Mouse (Mus musculus) liver, adult 2 months (tissue): Measurements from ENCODE around the gene Ankrd39. TPM values are rescaled to one million over a fixed set of nuclear protein-coding genes. Genes with fewer than 3 reads are reported as not detected.

ENCODE experiments used
- DNase-seq: peaks from one replicate; pipeline ENCODE4 v3.0.0-alpha.2; 2011; ENCODE audit warnings: low read depth, low spot score; ENCODE audit errors: extremely low read depth
- H3K27ac ChIP-seq: fragments of 200-500 bp; replicated peaks from 2 replicates; pipeline ENCODE4 v1.5.1; 2012; ENCODE audit warnings: low read depth, mild to moderate bottlenecking, control low read depth, inconsistent platforms, low read length; ENCODE audit not compliant: insufficient read depth
- H3K27me3 ChIP-seq: fragments of 200-500 bp; 2 replicates; pipeline ENCODE4 v1.6.1; 2012; ENCODE audit warnings: mild to moderate bottlenecking, moderate library complexity, low read length, inconsistent platforms; ENCODE audit not compliant: control insufficient read depth, insufficient read depth
- H3K36me3 ChIP-seq: fragments of 200-500 bp; 2 replicates; pipeline ENCODE4 v1.6.1; 2012; ENCODE audit warnings: low read length, inconsistent platforms; ENCODE audit not compliant: control insufficient read depth, insufficient read depth
- H3K4me1 ChIP-seq: fragments of 200-500 bp; 2 replicates; pipeline ENCODE4 v1.6.1; 2011; ENCODE audit warnings: low read length; ENCODE audit not compliant: control insufficient read depth, insufficient read depth
- H3K4me3 ChIP-seq: fragments of 200-500 bp; 2 replicates; pipeline ENCODE4 v1.5.1; 2011; ENCODE audit warnings: low read depth, mild to moderate bottlenecking, control low read depth, low read length, moderate library complexity; ENCODE audit not compliant: insufficient read depth
- H3K79me2 ChIP-seq: fragments of 200-500 bp; 2 replicates; pipeline ENCODE4 v1.6.1; 2012; ENCODE audit warnings: inconsistent platforms, mild to moderate bottlenecking, low read length, moderate library complexity; ENCODE audit not compliant: control insufficient read depth, insufficient read depth
- H3K9ac ChIP-seq: fragments of 200-500 bp; 2 replicates; pipeline ENCODE4 v1.6.1; 2012; ENCODE audit warnings: low read depth, mild to moderate bottlenecking, control low read depth, inconsistent platforms, low read length
- CTCF ChIP-seq: fragments of 200-500 bp; IDR thresholded peaks from 2 replicates; pipeline ENCODE4 v1.5.1; 2011; ENCODE audit warnings: low read depth, low read length, control low read depth
- POLR2A ChIP-seq: fragments of 200-500 bp; IDR thresholded peaks from 2 replicates; pipeline ENCODE4 v1.6.1; 2011; ENCODE audit warnings: low read length, control low read depth; ENCODE audit not compliant: insufficient read depth; ENCODE audit errors: extremely low read depth
- whole genome bisulfite sequencing: fragments of 180-500 bp; shearing (Covaris S2); methylation state at CpG from one replicate; pipeline ENCODE4 v1.1.7; 2018; 5-methylcytosine and 5-hydroxymethylcytosine counted together
- polyA plus RNA-seq: library from polyadenylated mRNA; depleted of rRNA; stranded (reverse); fragments of >200 nt; gene quantifications from 2 replicates; pipeline ENCODE4 v1.2.3, GENCODE M21; 2012
- total RNA-seq: library from RNA; depleted of rRNA; stranded (reverse); fragments of >200 nt; gene quantifications from 2 replicates; pipeline ENCODE4 v1.2.3, GENCODE M21; 2014

Gene Ankrd39
- total and polyA plus RNA-seq, 2 experiments: 2.6 to 9.4 TPM

DNA sequence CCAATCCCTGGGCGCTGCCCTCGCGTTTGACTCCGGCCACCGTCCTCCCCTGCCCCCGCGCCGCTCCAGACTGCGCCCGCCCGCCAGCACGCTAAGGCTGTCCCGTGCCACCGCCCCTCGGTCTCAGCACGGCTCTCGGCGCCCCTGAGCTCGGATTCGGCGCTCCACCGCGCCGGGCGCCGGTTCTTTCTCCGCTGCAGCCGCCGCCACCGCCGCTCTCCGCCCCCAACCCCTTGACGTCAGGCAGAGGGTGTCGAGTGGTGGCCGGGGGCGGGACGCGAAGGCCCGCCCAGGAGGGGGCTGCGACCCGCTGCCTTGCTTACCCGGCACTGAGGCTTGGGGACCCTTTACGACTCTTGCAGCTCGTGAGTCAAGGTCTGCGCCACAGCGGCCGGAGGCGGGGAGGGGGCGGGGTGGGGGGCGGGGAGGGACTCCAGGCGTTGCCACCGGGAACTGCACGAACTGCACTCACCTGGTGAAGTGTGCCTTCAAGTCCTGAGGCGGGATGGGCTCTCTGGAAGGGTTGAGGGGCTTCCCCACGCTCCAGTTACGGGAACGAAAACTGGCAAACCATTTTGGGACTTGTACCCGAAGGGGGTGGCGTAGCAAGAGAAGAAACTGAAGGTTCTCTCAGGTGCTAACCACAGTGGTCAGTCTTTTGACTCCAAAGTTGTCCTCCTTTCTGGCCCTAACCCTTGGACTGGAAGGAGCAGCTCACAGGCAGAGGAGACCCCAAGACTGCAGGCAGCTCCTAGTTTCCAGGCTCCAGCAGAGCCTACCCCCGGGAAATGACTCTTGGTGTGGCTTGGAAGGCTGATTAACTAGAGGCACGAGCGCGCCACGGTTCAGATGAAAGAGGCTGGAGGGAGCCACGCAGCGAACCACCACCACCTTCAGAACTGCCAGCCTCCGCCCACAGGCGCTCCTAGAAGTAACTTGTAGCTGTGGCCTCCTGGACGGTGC, 11.1 kb upstream of the Ankrd39 start, which contains the start of gene Sema4c:
TSS of gene Sema4c (minus strand) at position 319 of the 963 bp plus-strand sequence.
- no peak for DNase-seq

DNA sequence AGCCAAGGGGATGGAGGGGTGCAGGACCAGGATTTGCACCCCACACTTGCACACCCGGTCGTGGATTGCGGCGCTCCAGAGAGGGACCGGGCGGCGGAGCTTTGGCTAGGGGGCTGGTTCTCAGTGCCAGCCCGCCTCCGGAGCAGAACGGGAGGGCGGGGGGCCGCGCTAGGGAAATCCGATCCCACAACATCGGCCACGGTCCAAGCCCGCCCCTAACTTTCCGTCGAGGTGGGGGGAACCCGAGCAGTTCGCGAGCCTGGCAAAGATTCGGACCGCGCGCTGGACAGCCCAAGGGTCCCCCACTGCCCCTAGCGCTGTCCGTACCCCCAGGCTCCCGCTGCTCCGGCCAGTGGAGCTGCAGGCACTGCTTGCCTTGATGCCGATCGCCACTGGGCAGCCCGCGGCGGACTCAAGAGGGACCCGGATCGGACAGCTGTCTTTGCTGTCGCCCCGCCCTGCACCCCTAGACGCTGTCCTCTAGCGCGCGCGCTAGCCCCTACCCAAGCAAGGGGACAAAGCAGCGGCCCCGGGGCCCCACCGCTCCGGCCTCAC, 10.3 kb upstream of the Ankrd39 start:
- Histone ChIP-seq H3K27me3 (no peaks in the 10 kb centered on the region), H3K79me2 (no peaks in the 10 kb centered on the region), H3K9ac (peak overlapping the region; percentile 99), H3K4me1 (peaks cover 5% of the 10 kb centered on the region; the same call in 1 of the 2 replicates), H3K36me3 (no peaks in the 10 kb centered on the region), H3K27ac (peak overlapping the region; percentile 72), H3K4me3 (peak overlapping the region; percentile 74)
- 1% methylated on average over 48 of the region's 48 CpGs for WGBS
- DNase-seq: no peak
- TF ChIP-seq POLR2A: 0 out of 2 replicates have a peak, but pooled peaks have one; percentile 18
- TF ChIP-seq CTCF: no peak

More for the DNA sequence above, 11.1 kb upstream of the Ankrd39 start, which contains the start of gene Sema4c:
- H3K4me3 ChIP-seq: peak within 1 kb of the TSS; percentile 74
- 6% methylated on average over 69 of the region's 69 CpGs for WGBS
- peak within 1 kb of the TSS; percentile 99 for H3K9ac ChIP-seq
- no peaks in the 10 kb centered on the region for H3K79me2 ChIP-seq
- peaks cover 5% of the 10 kb centered on the region; the same call in 1 of the 2 replicates for H3K4me1 ChIP-seq
- TF ChIP-seq CTCF (no peak; the same call in 1 of the 2 replicates), POLR2A (peak; percentile 38; the same call in 1 of the 2 replicates)
- H3K27me3 ChIP-seq: no peaks in the 10 kb centered on the region
- no peaks in the 10 kb centered on the region for H3K36me3 ChIP-seq
- peak within 1 kb of the TSS; percentile 72 for H3K27ac ChIP-seq

DNA sequence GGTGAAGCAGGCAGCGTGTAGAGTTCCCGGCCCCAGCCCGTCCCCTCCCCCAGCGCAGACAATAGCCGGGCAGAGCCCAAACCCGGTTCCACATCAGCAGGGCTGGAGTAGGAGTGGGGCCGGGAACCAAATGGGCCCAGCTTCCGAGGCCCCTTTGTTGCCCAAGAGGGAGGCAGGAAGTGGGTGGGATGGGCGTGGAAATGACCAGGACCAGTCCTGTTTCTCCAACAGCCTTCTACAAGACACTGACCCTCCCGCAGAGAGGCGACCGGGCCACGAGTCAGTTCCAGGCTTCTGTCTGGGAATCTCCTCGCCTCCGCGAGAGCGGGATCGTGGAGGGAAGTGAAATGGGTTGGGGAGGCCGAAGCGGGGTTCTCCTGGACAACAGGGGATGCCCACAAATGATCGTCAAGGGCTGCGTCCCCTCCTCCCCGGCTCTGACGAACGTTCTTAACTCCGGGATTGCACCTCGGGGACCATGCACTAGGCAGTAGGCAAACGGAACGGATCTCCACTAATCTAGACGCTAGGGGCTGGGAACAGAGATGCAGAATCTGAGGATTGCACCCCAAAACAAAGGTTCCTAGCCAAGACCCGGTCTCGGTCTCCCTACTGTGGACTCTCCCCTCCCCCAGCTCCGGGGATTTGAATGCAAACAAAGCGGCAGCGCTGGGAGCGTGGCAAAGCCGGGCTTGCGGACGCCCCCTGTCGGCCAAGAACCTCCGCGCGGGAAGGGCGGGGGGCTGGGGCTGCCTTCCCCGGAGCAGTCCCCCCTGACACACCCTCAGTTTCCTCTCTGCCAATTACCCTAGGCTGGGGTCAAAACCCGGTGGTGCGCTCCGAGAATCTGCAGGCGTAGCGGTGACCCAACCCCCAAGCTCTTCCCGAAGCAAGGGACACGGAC, 9.6 kb upstream of the Ankrd39 start:
- H3K79me2 ChIP-seq: no peaks in the 10 kb centered on the region
- TF ChIP-seq POLR2A (peak; percentile 77; the same call in 1 of the 2 replicates), CTCF (peak; percentile 77)
- H3K9ac ChIP-seq: peak overlapping the region; percentile 99
- H3K36me3 ChIP-seq: no peaks in the 10 kb centered on the region
- DNase-seq: peak; percentile 55
- peak overlapping the region; percentile 74 for H3K4me3 ChIP-seq
- no peaks in the 10 kb centered on the region for H3K27me3 ChIP-seq
- H3K27ac ChIP-seq: peak overlapping the region; percentile 74
- 2% methylated on average over 52 of the region's 52 CpGs for WGBS
- H3K4me1 ChIP-seq: peaks cover 5% of the 10 kb centered on the region; the same call in 1 of the 2 replicates

DNA sequence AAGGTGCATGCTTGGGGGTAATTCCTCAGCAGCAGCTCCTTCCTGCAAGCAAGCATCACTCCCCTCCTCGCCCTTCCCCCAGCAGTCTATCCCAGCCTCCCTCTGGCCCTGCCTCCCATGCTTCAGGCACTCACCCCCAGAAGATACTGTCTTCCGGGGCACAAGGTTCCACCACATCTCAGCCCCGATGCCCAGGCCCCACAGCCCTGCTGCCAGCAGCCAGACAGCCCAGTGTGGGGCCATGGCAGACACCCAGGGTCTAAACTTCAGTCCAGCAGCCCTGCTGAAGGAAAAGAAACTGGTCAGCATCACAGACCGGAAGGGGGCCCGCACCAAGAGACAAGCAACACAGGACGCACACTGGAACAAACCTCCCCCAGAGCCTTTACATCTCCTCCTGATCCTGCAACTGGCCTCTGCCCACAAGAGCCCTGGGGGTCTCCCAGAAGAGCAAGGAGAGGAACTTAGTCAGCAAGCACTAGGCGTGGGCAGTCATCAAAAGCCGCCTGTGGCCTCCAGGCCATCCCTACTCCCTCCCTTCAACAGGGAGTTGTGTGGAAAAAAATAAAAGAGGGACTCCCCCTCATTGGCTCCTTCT, 8.7 kb upstream of the Ankrd39 start:
- no peaks in the 10 kb centered on the region for H3K79me2 ChIP-seq
- no peak for DNase-seq
- peak overlapping the region; percentile 99 for H3K9ac ChIP-seq
- H3K36me3 ChIP-seq: 0 out of 2 replicates have a peak, but pooled peaks cover 2% of the 10 kb centered on the region
- 66% methylated on average over 8 of the region's 8 CpGs for WGBS
- TF ChIP-seq CTCF: no peak
- no peak for TF ChIP-seq POLR2A
- H3K27ac ChIP-seq: peak overlapping the region; percentile 73
- H3K4me1 ChIP-seq: peaks cover 5% of the 10 kb centered on the region; the same call in 1 of the 2 replicates
- H3K27me3 ChIP-seq: no peaks in the 10 kb centered on the region
- H3K4me3 ChIP-seq: peak overlapping the region; percentile 74
